Mouse (Mus musculus) C2C12 (cell line): ENCODE results near the gene Sorl1.
A peak's percentile ranks its signal among the peaks of the same experiment; 100 is the strongest.

Source experiments
- CEBPB ChIP-seq: IDR thresholded peaks from one replicate; pipeline ENCODE4 v1.6.1; 2011; ENCODE audit warnings: low read depth, mild to moderate bottlenecking, control low read depth, moderate library complexity
- CTCF ChIP-seq: IDR thresholded peaks from one replicate; pipeline ENCODE4 v1.5.1; 2011; ENCODE audit not compliant: control insufficient read depth, insufficient read depth, insufficient read length
- MAX ChIP-seq: IDR thresholded peaks from one replicate; pipeline ENCODE4 v1.6.1; 2011; ENCODE audit warnings: mild to moderate bottlenecking, control low read depth
- USF1 ChIP-seq: IDR thresholded peaks from one replicate; pipeline ENCODE4 v1.6.1; 2011; ENCODE audit warnings: low read depth, mild to moderate bottlenecking, control low read depth, moderate library complexity

GRCm38 (mm10) chr9:41950991-41951451 is 173.1 kb downstream of the Sorl1 start:
- peak; percentile 94 for TF ChIP-seq USF1
- peak; percentile 96 for TF ChIP-seq CTCF
- no peak for TF ChIP-seq MAX
- TF ChIP-seq CEBPB: no peak
